Mouse (Mus musculus) hematopoietic stem cell, adult 5-6 weeks (primary cell): ENCODE measurements around the gene Nav2. TPM values are rescaled to one million over a fixed set of nuclear protein-coding genes. Genes with fewer than 3 reads are reported as not detected.
A peak's percentile ranks its signal among the peaks of the same experiment; 100 is the strongest.

ENCODE experiments used
- ATAC-seq, 2 experiments: fragments of 125-278 bp in 1 of 2; replicated peaks in 1 of 2; 2 replicates each; pipeline ENCODE4 v1.8.0; 2016 to 2017; ENCODE audit warnings: inconsistent platforms in 2 of 2, mild to moderate bottlenecking in 2 of 2, moderate number of reproducible peaks in 2 of 2, low read depth in 1 of 2, moderate TSS enrichment in 1 of 2; ENCODE audit not compliant: low FRiP score in 2 of 2, poor library complexity in 2 of 2, severe bottlenecking in 2 of 2, insufficient read depth in 1 of 2, low TSS enrichment in 1 of 2
- total RNA-seq: library from RNA; stranded (forward); fragments of 172-1452, 232-1000 nt; gene quantifications from 2 replicates; pipeline ENCODE4 v1.2.3, GENCODE M21; 2017

The Nav2 gene
- total RNA-seq, 1 experiment from 2014 or later = 7.4 TPM

DNA sequence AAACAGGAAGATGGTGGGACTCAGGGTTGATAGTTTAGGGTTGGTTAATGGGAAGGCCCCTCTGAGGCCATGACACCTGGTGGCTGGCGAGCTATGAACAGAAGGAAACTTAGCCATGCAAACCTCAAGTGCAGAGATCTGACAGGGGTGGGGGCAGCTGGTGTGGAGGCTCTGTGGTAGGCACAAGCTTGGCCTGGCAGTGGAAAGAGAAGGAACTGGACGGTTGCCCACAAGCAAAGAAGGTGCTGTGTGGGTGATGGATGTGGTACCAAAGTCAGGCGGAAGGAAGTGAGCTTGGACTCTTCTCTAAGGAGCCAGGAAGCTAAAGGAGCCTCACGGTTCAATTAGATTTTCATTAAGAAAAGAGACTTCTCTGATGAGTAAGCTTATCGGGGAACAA is 501.7 kb downstream of the Nav2 start:
- ATAC-seq = peak in 1 of 2 experiments; percentile 25; a peak in 1 of 4 replicates

DNA sequence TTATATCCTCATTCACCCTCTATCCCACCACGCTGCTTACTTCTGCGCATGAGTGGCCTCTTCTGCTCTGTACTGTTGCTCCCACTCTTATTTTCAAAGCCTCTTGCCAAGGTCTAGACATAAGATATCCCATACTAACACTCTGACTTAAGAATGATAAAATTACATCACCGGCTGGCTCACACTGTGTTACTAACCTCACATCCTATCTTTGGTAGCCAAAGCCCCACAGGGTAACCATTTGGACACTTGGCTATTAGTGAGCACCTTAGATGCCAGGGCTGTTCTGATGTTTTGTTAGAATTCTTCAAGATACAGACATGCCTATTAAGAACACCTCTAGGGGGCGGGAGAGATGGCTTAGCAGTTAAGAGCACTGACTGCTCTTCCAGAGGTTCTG is 502.4 kb downstream of the Nav2 start:
- no peak for ATAC-seq

DNA sequence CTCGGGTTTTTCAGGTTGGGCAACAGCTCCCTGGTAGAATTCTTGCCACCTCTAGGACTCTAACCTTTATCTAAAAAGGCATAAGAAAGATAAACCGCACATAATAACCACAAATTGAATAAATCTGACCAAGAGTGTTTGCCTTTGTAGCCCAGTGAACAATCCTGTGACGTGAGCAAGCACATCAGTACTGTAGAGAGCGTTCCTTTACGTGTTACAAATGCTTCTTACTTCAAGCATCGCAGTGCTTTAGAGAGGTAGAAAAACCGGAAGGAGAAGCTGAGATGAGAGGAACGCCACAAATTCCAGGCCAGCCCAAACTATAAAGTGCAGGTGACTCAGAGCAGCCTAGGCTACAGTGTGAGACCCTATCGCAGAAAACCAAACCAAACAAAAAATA is 503.3 kb downstream of the Nav2 start:
- no peak for ATAC-seq

DNA sequence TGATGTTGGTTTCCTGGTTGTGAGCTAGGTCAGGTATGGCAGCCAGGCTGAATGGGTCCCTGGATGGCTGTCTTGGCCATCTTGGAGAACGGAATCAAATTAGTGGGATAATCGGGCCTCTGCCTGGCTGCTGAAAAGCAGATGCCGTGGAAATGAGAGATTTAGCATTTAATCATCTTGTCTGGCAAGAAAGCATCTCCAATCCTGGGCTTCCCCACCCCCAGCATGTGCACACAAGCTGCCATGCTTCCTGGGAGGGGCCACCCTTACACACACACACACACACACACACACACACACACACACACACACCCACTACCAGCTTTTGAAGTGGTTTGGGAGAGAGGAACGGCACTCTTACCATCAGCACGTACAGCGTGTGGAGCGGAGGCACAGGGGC is 506.6 kb downstream of the Nav2 start:
- ATAC-seq = no peak

DNA sequence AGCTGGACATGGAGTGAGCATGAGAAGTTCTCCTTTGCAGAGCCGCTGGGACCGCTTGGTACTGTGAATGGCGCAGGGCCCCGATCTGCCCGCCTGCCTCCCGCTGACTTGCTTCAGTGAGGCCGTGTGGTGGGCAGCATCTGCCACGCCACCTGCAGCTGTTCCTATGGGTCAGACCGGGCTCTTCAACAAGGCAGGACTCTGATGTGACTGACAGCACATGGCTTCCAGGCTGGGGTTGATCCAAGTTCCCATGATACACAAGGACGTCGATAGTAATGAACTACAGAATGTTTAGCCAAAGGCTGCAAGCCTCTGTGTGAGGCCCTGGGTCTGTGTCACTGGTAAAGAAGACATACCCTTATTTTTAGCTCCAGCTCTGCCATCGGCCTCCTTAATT is 507.2 kb downstream of the Nav2 start:
- ATAC-seq = no peak

DNA sequence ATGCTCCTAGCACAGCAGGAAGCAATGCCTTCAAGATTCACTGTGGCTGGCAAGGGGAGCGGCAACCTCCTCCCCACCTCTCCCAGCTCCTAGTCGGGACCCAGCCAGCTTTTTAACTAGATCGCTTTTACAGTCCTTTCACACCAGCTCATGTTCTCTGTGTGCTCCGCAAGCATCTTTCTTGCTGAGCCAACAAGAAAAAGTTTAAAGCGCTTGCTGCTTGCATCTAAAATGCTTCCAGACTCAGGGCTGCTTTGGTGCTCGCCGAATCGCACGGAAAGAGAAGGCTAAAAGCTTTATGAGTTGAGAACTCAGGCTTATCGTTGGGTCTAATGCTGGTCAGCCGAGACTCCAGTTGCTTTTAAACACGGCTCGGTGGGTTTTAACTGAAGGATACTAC is 510.3 kb downstream of the Nav2 start:
- no peak for ATAC-seq

DNA sequence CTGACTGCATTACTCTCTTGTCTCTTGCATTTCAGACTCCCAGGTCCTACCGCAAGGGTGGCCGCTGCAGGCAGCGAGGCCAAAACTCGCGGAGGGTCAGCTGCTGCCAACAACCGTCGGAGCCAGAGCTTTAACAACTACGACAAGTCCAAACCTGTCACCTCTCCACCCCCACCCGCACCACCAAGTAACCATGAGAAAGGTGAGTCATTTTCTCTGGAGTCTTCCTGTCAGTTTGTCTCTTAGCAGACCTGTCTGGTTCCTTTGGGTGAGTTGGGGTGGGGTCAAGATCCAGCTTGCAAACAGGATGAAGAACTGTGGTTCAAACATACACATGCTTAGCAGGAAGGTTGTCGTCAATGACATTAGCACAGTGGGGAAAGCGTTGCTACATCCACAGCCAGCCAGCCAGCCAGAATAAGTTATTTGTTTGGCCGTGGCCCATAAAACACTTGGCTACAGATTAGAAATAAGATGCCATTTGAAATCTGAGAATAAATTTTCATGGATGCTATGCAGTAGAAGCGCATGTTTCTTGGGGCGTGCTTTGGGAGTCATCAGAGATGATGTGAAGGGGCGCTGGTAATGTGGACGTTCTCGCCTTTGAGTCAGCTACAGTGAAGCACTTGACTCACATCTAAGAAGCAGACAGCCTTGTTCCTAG is 511.8 kb downstream of the Nav2 start:
- ATAC-seq = no peak

DNA sequence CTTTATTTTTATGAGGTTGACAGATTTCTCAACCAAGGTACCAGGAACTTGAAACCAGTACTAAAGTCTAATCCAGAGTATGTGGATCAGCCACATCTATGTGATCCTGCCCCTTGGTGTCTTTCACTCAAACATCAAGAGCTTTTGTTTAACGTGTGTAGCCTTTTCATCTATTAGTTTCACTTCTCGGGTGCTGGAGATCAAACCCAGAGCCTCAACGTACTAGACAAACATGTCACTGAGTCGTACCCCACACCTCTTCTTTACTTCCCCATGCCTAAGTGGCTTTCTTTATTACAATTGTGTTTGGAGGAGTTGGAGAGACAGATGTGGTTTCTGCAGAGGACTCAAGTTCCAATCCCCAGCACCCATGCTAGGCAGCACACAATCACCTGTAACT is 512.7 kb downstream of the Nav2 start:
- no peak for ATAC-seq

DNA sequence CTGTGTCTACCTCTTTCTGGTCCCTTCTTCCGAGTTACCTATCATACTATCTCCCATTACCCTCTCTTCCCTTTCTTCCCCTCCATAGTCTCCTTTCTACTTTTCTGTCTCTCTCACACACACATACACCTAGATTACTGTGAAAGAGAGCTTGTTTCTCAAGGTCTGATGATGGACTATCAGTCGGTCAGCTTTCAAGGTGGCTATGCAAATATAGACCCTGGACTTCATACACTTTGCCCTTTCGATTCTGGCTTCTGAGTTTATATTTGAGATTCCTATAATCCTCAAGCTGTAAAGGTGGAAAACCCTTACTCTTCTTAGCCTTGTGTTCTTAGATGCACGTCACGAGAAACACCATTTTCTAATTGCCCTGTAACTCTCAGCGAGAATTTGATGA is 515.4 kb downstream of the Nav2 start:
- ATAC-seq = no peak

DNA sequence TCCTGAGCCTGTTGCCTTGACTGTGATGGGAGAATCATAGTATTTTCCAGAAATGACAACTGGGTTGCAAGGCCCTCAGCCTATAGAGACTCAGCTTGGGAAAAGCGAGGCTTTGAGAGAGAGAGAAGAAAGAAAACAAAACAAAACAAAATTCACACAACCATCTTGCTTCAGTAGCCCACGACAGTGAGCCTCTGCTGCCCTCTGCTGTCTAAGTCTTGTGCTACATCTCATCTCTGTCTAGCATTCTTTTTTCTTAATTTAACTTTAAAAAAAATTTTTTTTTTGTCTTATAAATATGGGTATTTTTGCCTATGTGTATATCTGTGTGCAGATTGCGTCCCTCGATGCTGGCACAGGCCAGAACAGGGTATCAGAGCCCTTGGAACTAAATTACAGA is 517.5 kb downstream of the Nav2 start:
- peak; percentile 62; a peak in 1 of 4 replicates for ATAC-seq

DNA sequence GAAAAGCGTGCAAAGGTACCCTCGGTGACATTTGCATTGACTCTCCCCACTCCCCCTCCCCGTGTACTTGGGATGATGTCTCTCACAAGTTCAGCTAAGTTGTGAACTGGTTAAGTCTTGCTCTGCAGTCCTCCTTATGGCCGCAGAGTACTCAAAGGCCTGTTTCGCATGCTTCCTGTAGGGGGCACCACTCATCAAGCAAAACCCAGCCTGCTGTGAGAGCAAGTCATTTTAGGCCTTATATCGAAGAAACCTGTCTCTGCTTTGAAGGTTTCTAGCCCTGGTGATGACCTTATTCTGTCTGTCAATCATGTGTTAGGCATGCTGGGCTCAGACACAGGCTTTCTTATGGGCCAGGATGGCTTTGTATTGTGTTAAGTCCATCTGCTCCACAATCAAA is 519.3 kb downstream of the Nav2 start:
- peak; percentile 75 to 80 for ATAC-seq

DNA sequence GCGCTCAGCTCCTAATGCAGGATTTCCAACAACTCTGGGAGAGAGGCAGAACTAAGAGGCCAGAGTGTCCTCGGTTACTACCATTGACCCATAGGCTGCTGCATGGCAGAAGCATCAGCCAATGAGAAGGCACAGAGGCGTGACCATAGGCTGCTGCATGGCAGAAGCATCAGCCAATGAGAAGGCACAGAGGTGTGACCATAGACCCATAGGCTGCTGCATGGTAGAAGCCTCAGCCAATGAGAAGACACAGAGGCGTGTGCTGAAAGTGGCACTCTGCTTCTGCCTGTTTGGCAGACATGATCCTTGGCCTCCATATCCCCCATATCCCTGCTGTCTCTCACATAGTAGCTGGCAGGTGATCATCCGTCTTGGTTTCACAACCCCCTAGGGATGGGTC is 520.4 kb downstream of the Nav2 start:
- ATAC-seq = peak; percentile 33 to 40; a peak in 1 of 4 replicates

DNA sequence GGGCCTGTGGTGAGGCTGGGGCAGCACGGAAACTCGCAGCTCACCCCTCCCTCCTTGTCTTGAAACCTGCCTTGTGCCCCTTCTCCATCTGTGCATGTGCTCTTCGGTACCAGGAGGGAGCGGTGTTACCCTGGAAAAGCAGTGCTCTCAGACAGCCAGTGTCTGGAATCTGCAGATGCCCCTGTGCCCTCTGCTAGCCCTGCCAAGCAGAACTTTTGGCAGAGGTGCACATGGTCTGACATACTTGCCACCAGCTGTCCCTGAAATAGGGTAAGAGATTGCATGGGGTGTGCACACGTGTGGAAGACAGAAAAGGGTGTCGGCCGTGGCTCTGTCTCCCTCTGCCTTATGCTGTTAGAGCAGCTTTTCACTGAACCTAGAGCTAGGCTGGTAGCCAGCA is 522.3 kb downstream of the Nav2 start:
- no peak for ATAC-seq

DNA sequence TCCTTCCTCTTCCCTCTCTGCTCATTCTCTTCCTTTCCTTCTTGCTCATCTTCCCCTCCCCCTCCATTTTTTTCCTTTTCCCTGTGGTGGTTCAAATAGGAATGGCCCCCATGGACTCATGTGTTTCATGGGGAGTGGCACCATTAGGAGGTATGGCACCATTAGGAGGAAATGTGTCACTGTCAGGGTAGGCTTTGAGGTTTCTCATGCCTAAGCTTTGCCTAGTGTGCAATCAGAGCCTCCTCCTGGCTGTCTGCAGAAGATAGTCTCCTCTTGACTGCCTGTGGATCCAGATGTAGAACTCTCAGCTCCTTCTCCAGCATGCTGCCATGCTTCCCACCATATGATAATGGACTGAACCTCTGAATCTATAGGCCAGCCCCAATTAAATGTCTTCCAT is 525.4 kb downstream of the Nav2 start:
- ATAC-seq = no peak

DNA sequence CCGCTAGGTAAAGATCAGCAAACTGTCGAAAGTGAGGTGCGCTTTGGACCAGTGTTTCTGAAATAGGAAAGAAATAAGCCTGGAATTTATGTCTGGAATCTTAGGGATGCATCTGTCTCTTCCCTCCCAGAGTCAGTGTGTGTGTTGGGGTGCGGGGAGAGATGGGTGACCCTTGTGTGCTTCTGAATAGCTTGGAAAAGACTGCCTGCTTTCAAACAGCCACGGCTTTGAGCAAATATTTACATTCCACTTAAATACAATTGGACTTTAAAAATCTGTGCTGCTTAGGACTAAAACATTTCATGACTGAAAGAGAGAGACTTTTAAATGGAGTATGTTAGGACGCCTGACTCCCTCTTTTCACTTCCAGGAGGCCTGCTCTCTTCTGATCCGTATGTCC is 528.0 kb downstream of the Nav2 start:
- no peak for ATAC-seq

DNA sequence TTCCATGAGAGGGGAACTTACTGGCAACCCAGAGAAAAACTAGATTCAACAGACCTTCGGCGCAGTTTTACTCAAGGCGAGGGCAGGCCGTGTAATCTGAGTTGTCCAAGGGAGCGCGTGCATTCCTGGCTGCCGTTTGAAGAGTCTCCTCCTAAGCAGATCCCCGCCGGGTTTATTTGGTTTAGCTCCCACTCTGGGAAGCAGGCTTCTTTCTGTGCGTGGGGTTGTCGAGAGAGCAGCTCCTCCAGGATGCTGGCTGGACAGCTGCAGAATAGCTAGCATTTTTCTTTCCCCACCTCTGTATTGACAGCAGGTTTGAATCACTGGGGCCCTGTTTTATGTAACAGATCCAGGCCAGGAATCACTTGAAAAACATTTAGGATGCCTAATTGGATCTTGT is 529.4 kb downstream of the Nav2 start:
- no peak for ATAC-seq

DNA sequence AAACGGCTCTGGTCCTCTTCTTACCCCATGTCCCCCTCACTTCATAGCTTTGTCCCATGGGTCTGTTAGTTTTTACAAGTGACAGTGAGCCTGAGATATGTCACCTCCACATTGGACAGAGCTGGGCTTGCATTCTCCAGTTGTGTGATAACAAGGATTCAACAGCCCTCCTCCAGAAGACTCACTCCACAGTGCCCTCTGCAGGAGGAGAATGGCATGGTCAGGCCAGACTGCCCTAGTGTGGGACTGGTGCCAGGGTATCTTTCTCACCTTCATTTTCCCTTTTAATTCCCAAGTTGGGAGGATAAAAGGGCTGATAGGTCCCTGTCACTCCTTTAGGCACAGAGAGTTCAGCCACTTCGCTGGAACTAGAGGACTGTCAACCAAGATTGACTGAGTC is 530.6 kb downstream of the Nav2 start:
- peak; percentile 56 to 59; a peak in 2 of 4 replicates for ATAC-seq

DNA sequence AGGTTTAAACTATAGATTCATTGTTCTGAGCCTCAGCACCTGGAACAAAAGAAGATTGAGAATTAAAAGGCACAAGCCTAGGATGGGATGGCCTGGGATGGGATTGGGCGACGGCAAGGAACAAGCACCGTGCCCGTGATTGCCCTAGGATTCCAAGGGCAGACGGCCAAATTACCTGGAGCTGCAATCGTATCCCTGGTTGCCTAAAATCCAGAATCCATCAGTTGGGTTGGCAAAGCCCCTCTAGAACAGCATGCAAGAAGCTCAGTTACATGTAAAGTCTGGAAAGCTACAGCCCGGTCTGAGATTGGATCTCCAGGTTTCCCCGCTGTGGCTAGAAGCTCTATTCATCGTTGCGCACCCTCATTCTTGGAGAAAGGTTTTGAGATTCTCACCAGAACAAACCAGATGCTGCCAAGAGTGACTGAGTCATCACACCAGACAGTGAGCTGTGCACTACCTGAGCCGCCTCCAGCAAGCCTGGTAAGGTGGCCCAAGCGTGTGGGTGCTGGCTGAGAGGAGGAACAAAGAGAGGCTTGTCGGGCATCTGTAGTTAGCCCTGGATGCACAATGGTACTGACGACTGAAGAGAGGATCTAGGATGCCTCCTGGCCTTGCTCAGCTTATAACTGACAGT is 531.9 kb downstream of the Nav2 start:
- ATAC-seq = no peak

DNA sequence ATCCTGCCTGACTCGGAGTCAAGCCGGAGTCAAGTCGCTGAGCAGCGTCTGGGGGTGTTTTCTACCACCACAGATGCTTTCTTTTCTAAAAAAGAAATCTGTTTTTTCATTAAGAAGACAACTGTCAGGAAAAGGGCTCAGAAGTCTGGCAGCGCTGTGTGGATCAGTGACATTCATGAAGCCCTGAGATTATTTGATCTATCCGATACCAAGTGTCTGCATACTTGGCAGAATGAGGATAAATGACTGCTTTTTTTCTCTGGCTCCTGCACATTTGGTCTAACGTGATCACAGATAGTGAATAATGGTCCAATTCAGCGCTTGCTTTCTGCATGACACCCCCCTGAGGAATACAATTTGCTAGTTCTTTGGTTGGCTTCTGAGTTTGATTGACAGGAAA is 533.7 kb downstream of the Nav2 start:
- ATAC-seq = no peak
